Mouse (Mus musculus) ES-Bruce4 (cell line): ENCODE data around the gene Myh6.

Source experiments
- EP300 ChIP-seq: IDR thresholded peaks from 2 replicates; pipeline ENCODE4 v1.6.1; 2011; ENCODE audit warnings: low read depth, low read length; ENCODE audit not compliant: insufficient read depth
- POLR2A ChIP-seq: IDR thresholded peaks from one replicate; pipeline ENCODE4 v1.8.1; 2011; ENCODE audit warnings: low read length; ENCODE audit not compliant: insufficient read depth

GRCm38 (mm10) chr14:54900383-54900782, 66.3 kb downstream of the Myh6 start:
- TF ChIP-seq POLR2A: no peak
- TF ChIP-seq EP300: no peak
